Mouse (Mus musculus) brain, embryonic 14.5 days (tissue): ENCODE results near the gene Hist1h2bf.

Experiments
- CTCF ChIP-seq: fragments of 200-500 bp; IDR thresholded peaks from 2 replicates; pipeline ENCODE4 v1.5.1; 2012; ENCODE audit warnings: inconsistent platforms, mild to moderate bottlenecking, moderate library complexity, borderline replicate concordance; ENCODE audit not compliant: insufficient read depth, insufficient read length; ENCODE audit errors: extremely low read depth
- POLR2A ChIP-seq: fragments of 200-500 bp; IDR thresholded peaks from 2 replicates; pipeline ENCODE4 v1.6.1; 2012; ENCODE audit warnings: mild to moderate bottlenecking, inconsistent platforms, borderline replicate concordance; ENCODE audit not compliant: poor library complexity, insufficient read depth, insufficient read length, severe bottlenecking; ENCODE audit errors: extremely low read depth

GRCm38 (mm10) chr13:23595622-23596372 is 21.8 kb upstream of the Hist1h2bf start:
- no peak for TF ChIP-seq CTCF
- no peak for TF ChIP-seq POLR2A
